8 mouse cellular contexts compared by ENCODE assay signal in genomic region chr5:33640652-33641051, GRCm38 (mm10). TPM values are rescaled to one million over a fixed set of nuclear protein-coding genes. Genes with fewer than 3 reads are reported as not detected.
DNase-seq lines count a peak whose midpoint lies in the region; ATAC-seq and TF ChIP-seq lines count a peak whose summit lies in the region.

No protein-coding gene starts in this region.

- H3K27me3 ChIP-seq in forebrain, embryonic 14.5 days (replicated peaks; ENCODE audit: control insufficient read depth, insufficient read depth, low read length), result no peaks in the 10 kb centered on the region
- H3K27me3 ChIP-seq in forebrain, embryonic 12.5 days, result no peaks in the 10 kb centered on the region
- H3K27me3 ChIP-seq in embryonic facial prominence, embryonic 14.5 days (replicated peaks; ENCODE audit: control insufficient read depth, insufficient read depth, low read length), result no peaks in the 10 kb centered on the region
- H3K27me3 ChIP-seq in midbrain, postnatal 0 days (ENCODE audit: insufficient read depth, low read length), result no peaks in the 10 kb centered on the region

- H3K4me2 ChIP-seq in forebrain, embryonic 14.5 days (ENCODE audit: low read length), result no peak overlapping the region
- H3K4me2 ChIP-seq in forebrain, embryonic 12.5 days, result no peak overlapping the region
- H3K4me2 ChIP-seq in embryonic facial prominence, embryonic 14.5 days (ENCODE audit: low read depth, low read length), result no peak overlapping the region
- no peak overlapping the region for H3K4me2 ChIP-seq in midbrain, postnatal 0 days (ENCODE audit: low read depth, low read length, poor library complexity, severe bottlenecking)

- peak; percentile 86 for TF ChIP-seq CTCF in midbrain, postnatal 0 days (IDR thresholded peaks at IDR 0.05)

- no peak overlapping the region for H3K4me3 ChIP-seq in forebrain, embryonic 14.5 days (ENCODE audit: low read depth, low read length)
- no peak overlapping the region for H3K4me3 ChIP-seq in forebrain, embryonic 12.5 days (replicated peaks)
- no peak overlapping the region for H3K4me3 ChIP-seq in embryonic facial prominence, embryonic 14.5 days (ENCODE audit: low read depth, low read length)
- no peak overlapping the region for H3K4me3 ChIP-seq in midbrain, postnatal 0 days (ENCODE audit: low read depth, low read length)

- H3K4me1 ChIP-seq in forebrain, embryonic 14.5 days (ENCODE audit: control insufficient read depth, insufficient read depth, low read length), result no peaks in the 10 kb centered on the region
- no peaks in the 10 kb centered on the region for H3K4me1 ChIP-seq in forebrain, embryonic 12.5 days
- no peaks in the 10 kb centered on the region for H3K4me1 ChIP-seq in embryonic facial prominence, embryonic 14.5 days (ENCODE audit: control insufficient read depth, insufficient read depth, low read length)
- H3K4me1 ChIP-seq in midbrain, postnatal 0 days (ENCODE audit: insufficient read depth, low read length), result no peaks in the 10 kb centered on the region

- peak; percentile 73 for DNase-seq in forebrain, embryonic 14.5 days (ENCODE audit: low spot score)
- DNase-seq in urinary bladder, postnatal 14 days (ENCODE audit: low spot score), result peak; percentile 48
- no peak for DNase-seq in urinary bladder, postnatal 10 days (ENCODE audit: low spot score)
- DNase-seq in embryonic facial prominence, embryonic 14.5 days (ENCODE audit: low spot score), result peak; percentile 66
- DNase-seq in layer of hippocampus, adult 9-10 months (ENCODE audit: low spot score), result peak; percentile 37
- peak; percentile 71 for DNase-seq in midbrain, postnatal 0 days (ENCODE audit: low spot score)
- DNase-seq in testis, postnatal 10 days (ENCODE audit: low spot score), result no peak

- no peak overlapping the region for H3K27ac ChIP-seq in forebrain, embryonic 14.5 days (ENCODE audit: low read depth, low read length)
- no peak overlapping the region for H3K27ac ChIP-seq in forebrain, embryonic 12.5 days
- H3K27ac ChIP-seq in embryonic facial prominence, embryonic 14.5 days (replicated peaks; ENCODE audit: low read depth, low read length), result no peak overlapping the region
- no peak overlapping the region for H3K27ac ChIP-seq in midbrain, postnatal 0 days (ENCODE audit: low read depth, low read length)

- no peaks in the 10 kb centered on the region for H3K9me3 ChIP-seq in forebrain, embryonic 14.5 days (replicated peaks; ENCODE audit: control insufficient read depth, low read length)
- H3K9me3 ChIP-seq in forebrain, embryonic 12.5 days, result no peaks in the 10 kb centered on the region
- H3K9me3 ChIP-seq in embryonic facial prominence, embryonic 14.5 days (ENCODE audit: control insufficient read depth, low read length), result no peaks in the 10 kb centered on the region
- H3K9me3 ChIP-seq in midbrain, postnatal 0 days (ENCODE audit: low read length), result no peaks in the 10 kb centered on the region

- WGBS in forebrain, embryonic 14.5 days, result 35% methylated on average over 3 of the region's 3 CpGs
- 40% methylated on average over 3 of the region's 3 CpGs for WGBS in forebrain, embryonic 12.5 days
- 35% methylated on average over 3 of the region's 3 CpGs for WGBS in embryonic facial prominence, embryonic 14.5 days
- WGBS in midbrain, postnatal 0 days, result 29% methylated on average over 3 of the region's 3 CpGs

- H3K9ac ChIP-seq in forebrain, embryonic 14.5 days (ENCODE audit: low read length), result no peak overlapping the region
- H3K9ac ChIP-seq in forebrain, embryonic 12.5 days, result no peak overlapping the region
- H3K9ac ChIP-seq in embryonic facial prominence, embryonic 14.5 days (ENCODE audit: low read depth, low read length), result no peak overlapping the region
- no peak overlapping the region for H3K9ac ChIP-seq in midbrain, postnatal 0 days (replicated peaks; ENCODE audit: low read length, poor library complexity, severe bottlenecking)

- peaks cover 69% of the 10 kb centered on the region for H3K36me3 ChIP-seq in forebrain, embryonic 14.5 days (ENCODE audit: control insufficient read depth, insufficient read depth, low read length)
- H3K36me3 ChIP-seq in forebrain, embryonic 12.5 days (replicated peaks), result peaks cover 73% of the 10 kb centered on the region
- peaks cover 74% of the 10 kb centered on the region for H3K36me3 ChIP-seq in embryonic facial prominence, embryonic 14.5 days (ENCODE audit: control insufficient read depth, insufficient read depth, low read length)
- peaks cover 26% of the 10 kb centered on the region for H3K36me3 ChIP-seq in midbrain, postnatal 0 days (ENCODE audit: insufficient read depth, low read length)

- ATAC-seq in forebrain, embryonic 14.5 days, result no peak
- ATAC-seq in forebrain, embryonic 12.5 days (ENCODE audit: low FRiP score), result no peak
- no peak for ATAC-seq in embryonic facial prominence, embryonic 14.5 days (ENCODE audit: low read depth)
- ATAC-seq in midbrain, postnatal 0 days (ENCODE audit: low FRiP score), result no peak

RNA-seq across cellular contexts. Expression of gene Gm9903, which starts 10.9 kb away (rescaled TPM):
- polyA plus RNA-seq in forebrain, embryonic 14.5 days (2014; fragmentation: Nextera tagmentation; extraction: Ambion mirVana), result 0.45 and 0.48 TPM in 2 replicates
- 0.46 and 0.51 TPM in 2 replicates for polyA plus RNA-seq in forebrain, embryonic 12.5 days (2016; fragmentation: Nextera tagmentation; extraction: Ambion mirVana)
- 0.54 and 0.60 TPM in 2 replicates for polyA plus RNA-seq in embryonic facial prominence, embryonic 14.5 days (2014; fragmentation: Nextera tagmentation; extraction: Ambion mirVana)
- 1.2 TPM in 1 of 2 replicates, not detected in the other for total RNA-seq in midbrain, postnatal 0 days (2014; rRNA removed)
- polyA plus RNA-seq in midbrain, postnatal 0 days (2015; fragmentation: Nextera tagmentation; extraction: Ambion mirVana), result 0.31 and 0.53 TPM in 2 replicates

RNA-seq across cellular contexts. Expression of gene Fam53a, which starts 11.2 kb away (rescaled TPM):
- polyA plus RNA-seq in forebrain, embryonic 14.5 days (2014; fragmentation: Nextera tagmentation; extraction: Ambion mirVana), result 46.3 and 46.9 TPM in 2 replicates
- 55.0 and 57.4 TPM in 2 replicates for polyA plus RNA-seq in forebrain, embryonic 12.5 days (2016; fragmentation: Nextera tagmentation; extraction: Ambion mirVana)
- 56.9 and 62.1 TPM in 2 replicates for polyA plus RNA-seq in embryonic facial prominence, embryonic 14.5 days (2014; fragmentation: Nextera tagmentation; extraction: Ambion mirVana)
- 29.1 and 41.2 TPM in 2 replicates for total RNA-seq in midbrain, postnatal 0 days (2014; rRNA removed)
- polyA plus RNA-seq in midbrain, postnatal 0 days (2015; fragmentation: Nextera tagmentation; extraction: Ambion mirVana), result 27.3 and 28.0 TPM in 2 replicates

RNA-seq across cellular contexts. Expression of gene Slbp, which starts 11.7 kb away (rescaled TPM):
- 154 and 159 TPM in 2 replicates for polyA plus RNA-seq in forebrain, embryonic 14.5 days (2014; fragmentation: Nextera tagmentation; extraction: Ambion mirVana)
- 265 and 268 TPM in 2 replicates for polyA plus RNA-seq in forebrain, embryonic 12.5 days (2016; fragmentation: Nextera tagmentation; extraction: Ambion mirVana)
- 188 and 196 TPM in 2 replicates for polyA plus RNA-seq in embryonic facial prominence, embryonic 14.5 days (2014; fragmentation: Nextera tagmentation; extraction: Ambion mirVana)
- total RNA-seq in midbrain, postnatal 0 days (2014; rRNA removed), result 91.2 and 99.5 TPM in 2 replicates
- 119 and 126 TPM in 2 replicates for polyA plus RNA-seq in midbrain, postnatal 0 days (2015; fragmentation: Nextera tagmentation; extraction: Ambion mirVana)

RNA-seq across cellular contexts. Expression of gene Tacc3, which starts 17.3 kb away (rescaled TPM):
- 94.5 and 98.2 TPM in 2 replicates for polyA plus RNA-seq in forebrain, embryonic 14.5 days (2014; fragmentation: Nextera tagmentation; extraction: Ambion mirVana)
- polyA plus RNA-seq in forebrain, embryonic 12.5 days (2016; fragmentation: Nextera tagmentation; extraction: Ambion mirVana), result 265 and 272 TPM in 2 replicates
- 127 and 153 TPM in 2 replicates for polyA plus RNA-seq in embryonic facial prominence, embryonic 14.5 days (2014; fragmentation: Nextera tagmentation; extraction: Ambion mirVana)
- total RNA-seq in midbrain, postnatal 0 days (2014; rRNA removed), result 9.9 and 17.4 TPM in 2 replicates
- polyA plus RNA-seq in midbrain, postnatal 0 days (2015; fragmentation: Nextera tagmentation; extraction: Ambion mirVana), result 18.7 and 21.3 TPM in 2 replicates

RNA-seq across cellular contexts. Expression of gene Tmem129, which starts 17.6 kb away (rescaled TPM):
- 35.8 and 39.5 TPM in 2 replicates for polyA plus RNA-seq in forebrain, embryonic 14.5 days (2014; fragmentation: Nextera tagmentation; extraction: Ambion mirVana)
- polyA plus RNA-seq in forebrain, embryonic 12.5 days (2016; fragmentation: Nextera tagmentation; extraction: Ambion mirVana), result 34.6 and 39.6 TPM in 2 replicates
- 47.6 and 47.7 TPM in 2 replicates for polyA plus RNA-seq in embryonic facial prominence, embryonic 14.5 days (2014; fragmentation: Nextera tagmentation; extraction: Ambion mirVana)
- 26.0 and 29.5 TPM in 2 replicates for total RNA-seq in midbrain, postnatal 0 days (2014; rRNA removed)
- polyA plus RNA-seq in midbrain, postnatal 0 days (2015; fragmentation: Nextera tagmentation; extraction: Ambion mirVana), result 17.3 and 21.4 TPM in 2 replicates

Comparison
In these comparisons a context has a peak if more than half of its experiments do, and no peak if none do; other contexts are left out.
1. DNase-seq: peak in forebrain, embryonic 14.5 days (single experiment), urinary bladder, postnatal 14 days (single experiment), embryonic facial prominence, embryonic 14.5 days (single experiment), layer of hippocampus, adult 9-10 months (single experiment) and midbrain, postnatal 0 days (single experiment); none in urinary bladder, postnatal 10 days (single experiment) and testis, postnatal 10 days (single experiment).